Mouse (Mus musculus): Measurements from ENCODE around the gene Popdc2.

GRCm38 (mm10) chr16:38321452-38321935 lies 40.5 kb upstream of the Popdc2 start:
- no peak for TF ChIP-seq UBTF (IDR thresholded peaks at IDR 0.05; ENCODE audit: borderline replicate concordance, insufficient read depth, low read depth, low read length)
- peak; percentile 79 for TF ChIP-seq SMC3 (IDR thresholded peaks at IDR 0.05; ENCODE audit: low read depth, low read length)
- no peak for TF ChIP-seq ZC3H11A (IDR thresholded peaks at IDR 0.05; ENCODE audit: low read depth, low read length)
- TF ChIP-seq CTCF (IDR thresholded peaks at IDR 0.05 in 2 of 3, conservative IDR thresholded peaks at IDR 0.05 in 1 of 3; ENCODE audit: control insufficient read depth in 1 of 3, insufficient read depth in 1 of 3, low read depth in 2 of 3, low read length in 3 of 3, poor library complexity in 1 of 3, severe bottlenecking in 1 of 3) = peak; percentile 49 to 72 (median 66)
- TF ChIP-seq MXI1 (IDR thresholded peaks at IDR 0.05; ENCODE audit: low read depth, low read length) = no peak
- no peak for TF ChIP-seq MYC (IDR thresholded peaks at IDR 0.05; ENCODE audit: low read depth, low read length)
- TF ChIP-seq USF1 (IDR thresholded peaks at IDR 0.05; ENCODE audit: low read depth, low read length) = no peak
- no peak for TF ChIP-seq MEF2A (IDR thresholded peaks at IDR 0.05; ENCODE audit: extremely low read depth, insufficient replicate concordance, low read depth, low read length, poor library complexity, severe bottlenecking)
- TF ChIP-seq MAX (IDR thresholded peaks at IDR 0.05; ENCODE audit: low read length) = no peak
- TF ChIP-seq USF2 (IDR thresholded peaks at IDR 0.05; ENCODE audit: borderline replicate concordance in 1 of 2, insufficient read depth in 1 of 2, low read depth in 1 of 2, low read length in 2 of 2) = no peak
- TF ChIP-seq CHD1 (IDR thresholded peaks at IDR 0.05; ENCODE audit: low read depth, low read length) = no peak
- no peak for TF ChIP-seq E2F4 (IDR thresholded peaks at IDR 0.05; ENCODE audit: borderline replicate concordance, low read depth, low read length)
- no peak for TF ChIP-seq BHLHE40 (IDR thresholded peaks at IDR 0.05; ENCODE audit: borderline replicate concordance, low read depth, low read length)
- peak; percentile 56 for TF ChIP-seq RAD21 (IDR thresholded peaks at IDR 0.05; ENCODE audit: low read depth, low read length)
